In the genomic region with DNA sequence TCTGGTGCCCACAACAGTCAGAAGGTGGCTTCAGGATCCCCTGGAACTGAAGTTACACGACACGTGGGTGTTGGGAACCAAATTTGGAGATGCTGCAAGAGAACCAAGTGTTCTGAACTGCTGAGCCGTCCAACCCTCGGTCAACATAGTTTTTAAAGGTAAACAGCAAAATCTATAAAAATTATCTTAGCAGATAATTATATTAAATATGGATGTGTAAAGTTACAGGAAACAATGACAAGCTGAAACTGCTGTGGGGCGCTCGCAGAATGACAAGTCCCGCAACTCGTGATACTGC, we compare ENCODE assay signal across 8 mouse cellular contexts. TPM values are rescaled to one million over a fixed set of nuclear protein-coding genes. Genes with fewer than 3 reads are reported as not detected.
DNase-seq lines count a peak whose midpoint lies in the region; ATAC-seq and TF ChIP-seq lines count a peak whose summit lies in the region.

No protein-coding gene starts in this region.

- WGBS in kidney, embryonic 16.5 days, result 21% methylated on average over 8 of the region's 8 CpGs
- WGBS in embryonic facial prominence, embryonic 10.5 days, result 17% methylated on average over 8 of the region's 8 CpGs
- WGBS in hindbrain, postnatal 0 days, result 21% methylated on average over 8 of the region's 8 CpGs
- 17% methylated on average over 8 of the region's 8 CpGs for WGBS in midbrain, postnatal 0 days

- no peak for TF ChIP-seq CTCF in hindbrain, postnatal 0 days (IDR thresholded peaks at IDR 0.05; ENCODE audit: low read depth)
- no peak for TF ChIP-seq CTCF in midbrain, postnatal 0 days (IDR thresholded peaks at IDR 0.05)

- H3K9ac ChIP-seq in kidney, embryonic 16.5 days (replicated peaks; ENCODE audit: low read length), result peak overlapping the region; percentile 77
- peak overlapping the region; percentile 74 for H3K9ac ChIP-seq in hindbrain, postnatal 0 days (replicated peaks; ENCODE audit: low read length)
- peak overlapping the region; percentile 83 for H3K9ac ChIP-seq in midbrain, postnatal 0 days (replicated peaks; ENCODE audit: low read length, poor library complexity, severe bottlenecking)

- no peaks in the 10 kb centered on the region for H3K27me3 ChIP-seq in kidney, embryonic 16.5 days (ENCODE audit: insufficient read depth, low read length)
- no peaks in the 10 kb centered on the region for H3K27me3 ChIP-seq in embryonic facial prominence, embryonic 10.5 days (replicated peaks; ENCODE audit: low read depth, poor library complexity, severe bottlenecking)
- no peaks in the 10 kb centered on the region for H3K27me3 ChIP-seq in hindbrain, postnatal 0 days (ENCODE audit: insufficient read depth, low read length)
- no peaks in the 10 kb centered on the region for H3K27me3 ChIP-seq in midbrain, postnatal 0 days (ENCODE audit: insufficient read depth, low read length)

- H3K4me3 ChIP-seq in kidney, embryonic 16.5 days (ENCODE audit: low read length), result peak overlapping the region; percentile 66
- H3K4me3 ChIP-seq in embryonic facial prominence, embryonic 10.5 days, result peak overlapping the region; percentile 81
- H3K4me3 ChIP-seq in hindbrain, postnatal 0 days (ENCODE audit: low read length), result peak overlapping the region; percentile 67
- peak overlapping the region; percentile 77 for H3K4me3 ChIP-seq in midbrain, postnatal 0 days (ENCODE audit: low read depth, low read length)

- no peak for DNase-seq in kidney, postnatal 25 days
- DNase-seq in embryonic facial prominence, embryonic 10.5 days (ENCODE audit: low spot score), result no peak
- DNase-seq in hindbrain, postnatal 0 days (ENCODE audit: low spot score), result no peak
- no peak for DNase-seq in midbrain, postnatal 0 days (ENCODE audit: low spot score)
- no peak for DNase-seq in left cerebral cortex, postnatal 36 days (ENCODE audit: low spot score in 2 of 2)
- no peak for DNase-seq in adrenal gland, postnatal 25 days
- no peak for DNase-seq in right cerebral cortex, postnatal 36 days (ENCODE audit: low spot score in 2 of 2)

- no peak for ATAC-seq in kidney, embryonic 16.5 days (ENCODE audit: low FRiP score, low TSS enrichment)
- ATAC-seq in hindbrain, postnatal 0 days, result no peak
- no peak for ATAC-seq in midbrain, postnatal 0 days (ENCODE audit: low FRiP score)

- H3K36me3 ChIP-seq in kidney, embryonic 16.5 days (ENCODE audit: insufficient read depth, low read length), result peaks cover 17% of the 10 kb centered on the region
- H3K36me3 ChIP-seq in embryonic facial prominence, embryonic 10.5 days (replicated peaks), result peaks cover 26% of the 10 kb centered on the region
- H3K36me3 ChIP-seq in hindbrain, postnatal 0 days (ENCODE audit: insufficient read depth, low read length), result peaks cover 5% of the 10 kb centered on the region; the same call in 1 of the 2 replicates
- peaks cover 10% of the 10 kb centered on the region for H3K36me3 ChIP-seq in midbrain, postnatal 0 days (ENCODE audit: insufficient read depth, low read length)

- peak overlapping the region; percentile 91 for H3K27ac ChIP-seq in kidney, embryonic 16.5 days (ENCODE audit: low read length)
- peak overlapping the region; percentile 97 for H3K27ac ChIP-seq in embryonic facial prominence, embryonic 10.5 days (replicated peaks)
- H3K27ac ChIP-seq in hindbrain, postnatal 0 days, result peak overlapping the region; percentile 89
- H3K27ac ChIP-seq in midbrain, postnatal 0 days (ENCODE audit: low read depth, low read length), result peak overlapping the region; percentile 93

- intact Hi-C loops in left cerebral cortex, postnatal 36 days (cut with DNase I), result loop anchor here (5.0 kb wide), 1 partner anchor 280 kb away; the partner anchor contains the start of gene Insig1

- H3K9me3 ChIP-seq in kidney, embryonic 16.5 days (ENCODE audit: low read length), result no peaks in the 10 kb centered on the region
- no peaks in the 10 kb centered on the region for H3K9me3 ChIP-seq in embryonic facial prominence, embryonic 10.5 days
- no peaks in the 10 kb centered on the region for H3K9me3 ChIP-seq in hindbrain, postnatal 0 days (ENCODE audit: low read length)
- no peaks in the 10 kb centered on the region for H3K9me3 ChIP-seq in midbrain, postnatal 0 days (ENCODE audit: low read length)

- peak overlapping the region; percentile 64 for H3K4me2 ChIP-seq in kidney, embryonic 16.5 days (replicated peaks; ENCODE audit: low read depth, low read length)
- H3K4me2 ChIP-seq in hindbrain, postnatal 0 days (ENCODE audit: low read depth, low read length), result peak overlapping the region; percentile 77
- peak overlapping the region; percentile 53 for H3K4me2 ChIP-seq in midbrain, postnatal 0 days (ENCODE audit: low read depth, low read length, poor library complexity, severe bottlenecking)

- peaks cover 21% of the 10 kb centered on the region for H3K4me1 ChIP-seq in kidney, embryonic 16.5 days (ENCODE audit: insufficient read depth, low read length)
- H3K4me1 ChIP-seq in embryonic facial prominence, embryonic 10.5 days, result peaks cover 20% of the 10 kb centered on the region
- H3K4me1 ChIP-seq in hindbrain, postnatal 0 days (ENCODE audit: insufficient read depth, low read length), result peaks cover 13% of the 10 kb centered on the region
- H3K4me1 ChIP-seq in midbrain, postnatal 0 days (ENCODE audit: insufficient read depth, low read length), result peaks cover 10% of the 10 kb centered on the region; the same call in 1 of the 2 replicates

RNA-seq across cellular contexts. Expression of gene Paxip1, which starts 0.6 kb away (rescaled TPM):
- polyA plus RNA-seq in kidney, embryonic 16.5 days (2015; fragmentation: Nextera tagmentation; extraction: Ambion mirVana), result 38.7 and 38.8 TPM in 2 replicates
- polyA plus RNA-seq in embryonic facial prominence, embryonic 10.5 days (2016; fragmentation: Nextera tagmentation; extraction: Ambion mirVana), result 57.1 and 63.2 TPM in 2 replicates
- 33.2 and 41.7 TPM in 2 replicates for total RNA-seq in hindbrain, postnatal 0 days (2014; rRNA removed)
- 20.6 and 20.9 TPM in 2 replicates for polyA plus RNA-seq in hindbrain, postnatal 0 days (2015; fragmentation: Nextera tagmentation; extraction: Ambion mirVana)
- total RNA-seq in midbrain, postnatal 0 days (2014; rRNA removed), result 43.0 and 48.8 TPM in 2 replicates
- polyA plus RNA-seq in midbrain, postnatal 0 days (2015; fragmentation: Nextera tagmentation; extraction: Ambion mirVana), result 21.2 and 23.1 TPM in 2 replicates
- total RNA-seq in left cerebral cortex, postnatal 36 days (2021), result 10 to 100 TPM; 44.1 to 46.3 TPM
- total RNA-seq in adrenal gland, postnatal 25 days (2021), result 32.5 and 37.7 TPM in 2 replicates

RNA-seq across cellular contexts. Expression of gene Htr5a, which starts 49.8 kb away (rescaled TPM):
- polyA plus RNA-seq in kidney, embryonic 16.5 days (2015; fragmentation: Nextera tagmentation; extraction: Ambion mirVana), result not detected in 2 replicates
- not detected in 2 replicates for polyA plus RNA-seq in embryonic facial prominence, embryonic 10.5 days (2016; fragmentation: Nextera tagmentation; extraction: Ambion mirVana)
- total RNA-seq in hindbrain, postnatal 0 days (2014; rRNA removed), result 9.2 and 11.1 TPM in 2 replicates
- 1.3 TPM in 2 replicates for polyA plus RNA-seq in hindbrain, postnatal 0 days (2015; fragmentation: Nextera tagmentation; extraction: Ambion mirVana)
- total RNA-seq in midbrain, postnatal 0 days (2014; rRNA removed), result 10.9 and 12.3 TPM in 2 replicates
- polyA plus RNA-seq in midbrain, postnatal 0 days (2015; fragmentation: Nextera tagmentation; extraction: Ambion mirVana), result 1.4 and 1.6 TPM in 2 replicates
- 10 to 100 TPM; 12.5 to 14.1 TPM for total RNA-seq in left cerebral cortex, postnatal 36 days (2021)
- 0.06 TPM in 1 of 2 replicates, not detected in the other for total RNA-seq in adrenal gland, postnatal 25 days (2021)
